Mouse (Mus musculus) ES-Bruce4 (cell line): ENCODE measurements around the gene Slc2a10. TPM values are rescaled to one million over a fixed set of nuclear protein-coding genes. Genes with fewer than 3 reads are reported as not detected.

Source experiments
- H3K27ac ChIP-seq: 2 replicates; pipeline ENCODE4 v1.5.1; 2012; ENCODE audit warnings: low read length, inconsistent platforms; ENCODE audit not compliant: insufficient read depth
- H3K27me3 ChIP-seq: 2 replicates; pipeline ENCODE4 v1.6.1; 2012; ENCODE audit warnings: mild to moderate bottlenecking, low read length, inconsistent platforms; ENCODE audit not compliant: control insufficient read depth, poor library complexity, insufficient read depth, severe bottlenecking
- H3K36me3 ChIP-seq: 2 replicates; pipeline ENCODE4 v1.6.1; 2012; ENCODE audit warnings: inconsistent platforms, mild to moderate bottlenecking, low read length, moderate library complexity; ENCODE audit not compliant: control insufficient read depth, poor library complexity, insufficient read depth, severe bottlenecking
- H3K4me1 ChIP-seq: one replicate; pipeline ENCODE4 v1.8.1; 2011; ENCODE audit warnings: low read length; ENCODE audit not compliant: control insufficient read depth, insufficient read depth
- H3K4me3 ChIP-seq: 2 replicates; pipeline ENCODE4 v1.5.1; 2011; ENCODE audit warnings: low read depth, mild to moderate bottlenecking, low read length
- H3K9ac ChIP-seq: 2 replicates; pipeline ENCODE4 v1.6.1; 2012; ENCODE audit warnings: low read depth, mild to moderate bottlenecking, inconsistent platforms; ENCODE audit not compliant: poor library complexity, severe bottlenecking
- H3K9me3 ChIP-seq: replicated peaks from 2 replicates; pipeline ENCODE4 v1.6.1; 2012; ENCODE audit warnings: mild to moderate bottlenecking, low read length, inconsistent platforms; ENCODE audit not compliant: control insufficient read depth, poor library complexity, insufficient read depth, severe bottlenecking
- CTCF ChIP-seq: IDR thresholded peaks from one replicate; pipeline ENCODE4 v1.8.1; 2011; ENCODE audit warnings: low read depth, low read length
- EP300 ChIP-seq: IDR thresholded peaks from 2 replicates; pipeline ENCODE4 v1.6.1; 2011; ENCODE audit warnings: low read depth, low read length; ENCODE audit not compliant: insufficient read depth
- POLR2A ChIP-seq: IDR thresholded peaks from one replicate; pipeline ENCODE4 v1.8.1; 2011; ENCODE audit warnings: low read length; ENCODE audit not compliant: insufficient read depth
- polyA plus RNA-seq: library from polyadenylated mRNA; stranded (reverse); fragments of >200 nt; gene quantifications from 2 replicates; pipeline ENCODE4 v1.2.4, GENCODE M21; 2011; ENCODE audit warnings: low read depth; ENCODE audit not compliant: missing spikeins, insufficient read depth, insufficient read length

Gene Slc2a10
- polyA plus RNA-seq, 1 experiment = 0.22 TPM

DNA sequence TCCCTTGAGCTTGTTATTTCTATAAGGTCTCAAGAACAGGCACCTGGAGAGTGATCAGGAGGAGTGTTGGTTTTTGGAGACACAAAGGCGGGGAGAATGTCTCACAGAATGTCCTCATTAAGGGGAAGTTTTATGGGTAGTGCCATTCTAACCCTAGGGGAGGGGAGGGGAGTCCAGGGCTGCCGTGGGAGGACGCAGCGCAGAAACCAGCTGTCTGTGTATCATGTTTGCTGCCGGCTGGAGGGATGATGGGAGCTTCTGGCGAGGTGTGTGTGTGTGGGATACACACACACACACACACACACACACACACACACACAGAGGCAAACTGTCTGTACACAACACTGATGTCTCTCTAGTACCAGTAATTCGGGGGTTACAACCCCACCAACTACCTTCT is 8.8 kb downstream of the Slc2a10 start:
- Histone ChIP-seq H3K36me3 (no peaks in the 10 kb centered on the region), H3K27me3 (no peaks in the 10 kb centered on the region), H3K27ac (no peak overlapping the region)

DNA sequence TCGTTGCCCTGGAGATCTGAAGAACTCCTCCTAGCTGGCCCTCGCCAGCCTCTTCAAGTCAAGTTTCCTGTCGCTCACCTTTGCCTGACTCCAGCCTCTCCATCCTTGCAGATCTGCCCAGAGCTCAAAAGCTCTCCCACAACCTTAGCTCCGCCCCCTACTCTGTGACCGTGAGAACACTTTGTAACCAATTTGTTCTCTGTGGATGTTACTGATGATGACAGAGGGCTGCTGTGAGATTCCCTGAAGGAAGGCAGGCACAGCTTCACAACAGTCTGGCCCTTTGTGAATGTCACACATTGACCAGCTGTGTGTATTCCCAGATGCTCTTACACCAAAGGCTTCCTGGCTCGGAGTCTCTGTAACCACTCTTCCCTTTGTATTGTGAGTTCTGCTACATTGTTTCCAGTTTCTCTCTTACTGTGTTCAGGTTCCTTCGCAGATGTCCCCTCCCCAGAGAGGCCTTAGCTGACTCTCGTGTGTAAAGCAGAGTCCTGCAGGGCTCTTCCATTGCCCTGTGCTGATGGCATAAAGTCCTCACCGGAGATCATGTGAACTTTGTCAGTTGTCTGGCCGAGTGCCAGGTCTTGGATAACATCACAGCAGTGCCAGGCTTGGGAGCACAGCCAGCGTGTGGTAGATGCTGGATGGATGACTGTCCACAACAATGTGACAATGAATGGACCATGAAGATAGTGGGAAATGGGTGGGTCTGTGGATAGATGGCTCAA is 9.4 kb downstream of the Slc2a10 start:
- H3K27me3 ChIP-seq = no peaks in the 10 kb centered on the region
- H3K4me1 ChIP-seq = no peaks in the 10 kb centered on the region
- no peaks in the 10 kb centered on the region for H3K36me3 ChIP-seq
- no peak overlapping the region for H3K4me3 ChIP-seq
- H3K9ac ChIP-seq = no peak overlapping the region
- TF ChIP-seq EP300 (no peak), POLR2A (no peak), CTCF (no peak)
- no peak overlapping the region for H3K27ac ChIP-seq
- no peaks in the 10 kb centered on the region for H3K9me3 ChIP-seq

More for the DNA sequence above, 8.8 kb downstream of the Slc2a10 start:
- Histone ChIP-seq H3K4me1 (no peaks in the 10 kb centered on the region), H3K9me3 (no peaks in the 10 kb centered on the region), H3K9ac (no peak overlapping the region), H3K4me3 (no peak overlapping the region)
- TF ChIP-seq POLR2A (no peak), CTCF (no peak), EP300 (no peak)

DNA sequence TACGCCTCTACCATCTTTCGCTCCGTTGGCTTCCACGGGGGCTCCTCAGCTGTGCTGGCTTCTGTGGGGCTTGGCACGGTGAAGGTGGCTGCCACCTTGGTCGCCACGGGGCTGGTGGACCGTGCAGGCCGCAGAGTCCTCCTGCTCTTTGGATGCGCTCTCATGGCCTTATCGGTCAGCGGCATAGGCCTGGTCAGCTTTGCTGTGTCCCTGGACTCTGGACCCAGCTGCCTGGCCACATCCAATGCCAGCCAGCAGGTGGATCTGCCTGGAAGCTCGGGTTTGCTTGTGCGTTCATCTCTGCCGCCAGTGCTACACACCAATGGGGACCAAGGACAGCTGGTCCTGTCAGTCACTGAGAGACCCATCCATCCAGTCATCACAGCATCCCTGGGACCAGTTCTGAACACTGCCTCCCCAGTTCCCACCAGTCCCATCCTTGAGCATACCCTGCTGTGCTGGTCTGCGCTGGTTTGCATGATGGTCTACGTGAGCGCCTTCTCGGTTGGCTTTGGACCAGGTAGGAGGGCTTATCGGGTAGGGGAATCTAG is 11.7 kb downstream of the Slc2a10 start:
- Histone ChIP-seq H3K9me3 (no peaks in the 10 kb centered on the region), H3K4me3 (no peak overlapping the region), H3K36me3 (no peaks in the 10 kb centered on the region), H3K27me3 (no peaks in the 10 kb centered on the region), H3K27ac (no peak overlapping the region), H3K4me1 (no peaks in the 10 kb centered on the region), H3K9ac (no peak overlapping the region)
- no peak for TF ChIP-seq EP300
- no peak for TF ChIP-seq POLR2A
- TF ChIP-seq CTCF = no peak

DNA sequence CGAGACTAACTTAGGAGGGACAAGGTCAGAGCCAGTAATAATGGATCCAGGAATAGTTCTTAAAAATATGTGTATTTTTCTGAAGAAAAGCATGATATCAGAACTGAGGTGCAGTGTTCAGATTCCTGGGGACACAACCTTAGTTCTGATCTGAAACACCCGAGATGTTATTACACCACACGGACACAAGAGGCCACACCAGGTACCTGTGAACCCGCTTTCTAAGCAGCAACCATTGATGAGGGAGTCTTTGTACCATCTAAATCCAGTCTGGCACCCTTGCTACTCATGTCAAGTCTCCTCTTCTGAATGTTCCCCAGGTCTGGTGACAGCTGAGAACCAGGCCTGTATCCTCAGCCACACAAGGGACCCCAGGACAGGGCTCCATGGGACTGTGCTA is 22.0 kb downstream of the Slc2a10 start:
- no peak for TF ChIP-seq POLR2A
- no peak for TF ChIP-seq CTCF
- TF ChIP-seq EP300 = no peak
- H3K27me3 ChIP-seq = no peaks in the 10 kb centered on the region
- no peak overlapping the region for H3K27ac ChIP-seq
- no peaks in the 10 kb centered on the region for H3K9me3 ChIP-seq
- H3K4me3 ChIP-seq = no peak overlapping the region
- H3K36me3 ChIP-seq = no peaks in the 10 kb centered on the region
- no peak overlapping the region for H3K9ac ChIP-seq
- H3K4me1 ChIP-seq = no peaks in the 10 kb centered on the region

DNA sequence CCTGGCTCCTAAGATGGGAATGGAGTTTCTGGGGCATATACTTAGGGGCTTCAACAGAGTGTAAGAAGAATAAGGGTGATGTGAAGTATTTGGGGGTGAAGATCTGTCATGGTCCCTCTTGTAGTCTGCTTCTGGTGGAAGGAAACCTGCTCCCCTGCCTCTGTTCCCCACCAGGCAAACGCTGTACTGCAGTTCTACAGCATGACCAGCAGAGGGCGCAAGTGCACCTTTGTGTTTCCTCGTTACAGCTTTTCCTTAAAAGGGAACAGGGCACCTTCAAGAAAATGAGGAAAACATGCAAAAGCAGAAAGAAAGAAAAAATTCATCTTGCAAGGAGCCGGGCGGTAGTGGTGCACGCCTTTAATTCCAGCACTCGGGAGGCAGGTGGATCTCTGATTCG is 25.5 kb downstream of the Slc2a10 start:
- H3K4me1 ChIP-seq = no peaks in the 10 kb centered on the region
- no peaks in the 10 kb centered on the region for H3K36me3 ChIP-seq
- no peak overlapping the region for H3K27ac ChIP-seq
- H3K9me3 ChIP-seq = no peaks in the 10 kb centered on the region
- TF ChIP-seq POLR2A (no peak), EP300 (no peak), CTCF (peak; percentile 92)
- H3K27me3 ChIP-seq = no peaks in the 10 kb centered on the region
- H3K4me3 ChIP-seq = no peak overlapping the region
- no peak overlapping the region for H3K9ac ChIP-seq

DNA sequence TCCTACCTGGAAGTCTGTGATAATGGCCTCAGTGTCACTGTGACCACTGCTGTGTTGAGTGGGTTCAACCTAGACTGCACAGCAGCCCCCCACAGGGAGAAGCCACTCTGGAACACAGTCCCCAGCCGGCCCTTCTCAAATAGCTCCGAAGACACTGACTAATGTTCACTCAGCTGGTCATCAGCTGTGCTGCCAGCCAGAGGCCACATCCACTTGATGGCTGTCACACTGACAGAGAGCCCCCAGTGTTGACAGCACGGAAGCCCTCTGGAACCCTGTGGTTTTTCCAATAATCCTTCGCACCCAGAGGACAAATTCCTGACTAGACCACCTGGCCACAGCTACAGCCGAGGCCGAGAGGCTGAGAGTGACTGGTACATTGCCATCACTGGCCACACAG is 30.2 kb downstream of the Slc2a10 start:
- Histone ChIP-seq H3K9me3 (no peaks in the 10 kb centered on the region), H3K4me3 (no peak overlapping the region), H3K27me3 (no peaks in the 10 kb centered on the region), H3K9ac (no peak overlapping the region), H3K27ac (no peak overlapping the region), H3K36me3 (no peaks in the 10 kb centered on the region), H3K4me1 (no peaks in the 10 kb centered on the region)
- TF ChIP-seq POLR2A (no peak), EP300 (no peak), CTCF (no peak)
